Mouse (Mus musculus) heart, embryonic 16.5 days (tissue): ENCODE data around the gene Hs1bp3. TPM values are rescaled to one million over a fixed set of nuclear protein-coding genes. Genes with fewer than 3 reads are reported as not detected.

Source experiments
- ATAC-seq: fragments of 200-750 bp; cut with Nextera tagmentation; replicated peaks from 2 replicates; pipeline ENCODE4 v1.8.0; 2017; ENCODE audit warnings: moderate number of reproducible peaks; ENCODE audit not compliant: insufficient read depth, low FRiP score; ENCODE audit errors: extremely low read depth
- H3K27ac ChIP-seq: fragments of 300-500 bp; sonication (generic); 2 replicates; pipeline ENCODE4 v1.5.1; 2014; ENCODE audit warnings: mild to moderate bottlenecking, low read length, control low read depth, moderate library complexity
- H3K27me3 ChIP-seq: fragments of 300-500 bp; sonication (generic); 2 replicates; pipeline ENCODE4 v1.6.1; 2014; ENCODE audit warnings: low read length, mixed read lengths; ENCODE audit not compliant: control insufficient read depth, insufficient read depth
- H3K36me3 ChIP-seq: fragments of 300-500 bp; sonication (generic); 2 replicates; pipeline ENCODE4 v1.6.1; 2014; ENCODE audit not compliant: control insufficient read depth, insufficient read depth
- H3K4me1 ChIP-seq: fragments of 300-500 bp; sonication (generic); 2 replicates; pipeline ENCODE4 v1.6.1; 2014; ENCODE audit warnings: low read length, mixed read lengths; ENCODE audit not compliant: control insufficient read depth, insufficient read depth
- H3K4me2 ChIP-seq: fragments of 300-500 bp; sonication (generic); 2 replicates; pipeline ENCODE4 v1.6.1; 2014; ENCODE audit warnings: low read depth, mild to moderate bottlenecking, control low read depth, low read length
- H3K4me3 ChIP-seq: fragments of 300-500 bp; sonication (generic); 2 replicates; pipeline ENCODE4 v1.5.1; 2014; ENCODE audit warnings: mild to moderate bottlenecking, control low read depth, low read length
- H3K9ac ChIP-seq: fragments of 300-500 bp; sonication (generic); 2 replicates; pipeline ENCODE4 v1.6.1; 2014; ENCODE audit warnings: low read length, control low read depth
- H3K9me3 ChIP-seq: fragments of 300-500 bp; sonication (generic); replicated peaks from 2 replicates; pipeline ENCODE4 v1.6.1; 2016; ENCODE audit warnings: low read length; ENCODE audit not compliant: control insufficient read depth
- WGBS: fragments of 180-500 bp; shearing (Covaris S2); extraction: QIAGEN DNeasy Blood & Tissue Kit; methylation state at CpG from one replicate; pipeline ENCODE4 v1.1.7; 2014; 5-methylcytosine and 5-hydroxymethylcytosine counted together
- polyA plus RNA-seq: library from polyadenylated mRNA; unstranded; fragments of >200 nt; fragmentation: Nextera tagmentation; extraction: Ambion mirVana; gene quantifications from 2 replicates; pipeline ENCODE4 v1.2.1, GENCODE M21; 2015

The Hs1bp3 gene
- polyA plus RNA-seq, 1 experiment from 2014 or later = 15.1 TPM

DNA sequence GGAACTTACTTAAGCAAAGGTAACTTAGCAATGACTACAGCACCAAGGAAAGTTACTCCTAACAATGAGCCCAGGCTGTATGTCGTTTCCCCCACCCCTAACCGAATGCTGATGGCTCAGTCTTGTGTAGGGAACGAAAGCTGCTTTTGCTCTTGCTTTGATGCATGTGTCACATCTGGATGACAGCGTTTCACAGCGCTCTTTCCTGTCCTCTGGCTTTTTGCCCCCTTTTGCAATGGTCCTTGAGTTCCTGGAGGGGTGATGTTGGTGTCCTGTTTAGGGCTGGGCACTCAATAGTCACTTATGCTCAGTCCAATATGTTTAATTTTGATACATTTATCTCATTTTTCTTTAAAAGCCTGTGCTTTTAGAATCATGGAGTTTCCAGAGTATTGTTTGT, 48.6 kb downstream of the Hs1bp3 start:
- Histone ChIP-seq H3K4me3 (no peak overlapping the region), H3K4me2 (no peak overlapping the region), H3K4me1 (peaks cover 15% of the 10 kb centered on the region), H3K9ac (no peak overlapping the region), H3K9me3 (no peaks in the 10 kb centered on the region), H3K27me3 (no peaks in the 10 kb centered on the region), H3K27ac (no peak overlapping the region), H3K36me3 (no peaks in the 10 kb centered on the region)
- WGBS = 66% methylated on average over 5 of the region's 5 CpGs
- ATAC-seq = no peak

GRCm38 (mm10) chr12:8362400-8362799, 49.2 kb downstream of the Hs1bp3 start:
- H3K27me3 ChIP-seq = no peaks in the 10 kb centered on the region
- no peak for ATAC-seq
- no peaks in the 10 kb centered on the region for H3K9me3 ChIP-seq
- WGBS = 58% methylated on average over 7 of the region's 7 CpGs
- H3K4me3 ChIP-seq = no peak overlapping the region
- no peaks in the 10 kb centered on the region for H3K36me3 ChIP-seq
- no peak overlapping the region for H3K27ac ChIP-seq
- H3K4me1 ChIP-seq = peaks cover 12% of the 10 kb centered on the region
- H3K9ac ChIP-seq = no peak overlapping the region
- H3K4me2 ChIP-seq = no peak overlapping the region

DNA sequence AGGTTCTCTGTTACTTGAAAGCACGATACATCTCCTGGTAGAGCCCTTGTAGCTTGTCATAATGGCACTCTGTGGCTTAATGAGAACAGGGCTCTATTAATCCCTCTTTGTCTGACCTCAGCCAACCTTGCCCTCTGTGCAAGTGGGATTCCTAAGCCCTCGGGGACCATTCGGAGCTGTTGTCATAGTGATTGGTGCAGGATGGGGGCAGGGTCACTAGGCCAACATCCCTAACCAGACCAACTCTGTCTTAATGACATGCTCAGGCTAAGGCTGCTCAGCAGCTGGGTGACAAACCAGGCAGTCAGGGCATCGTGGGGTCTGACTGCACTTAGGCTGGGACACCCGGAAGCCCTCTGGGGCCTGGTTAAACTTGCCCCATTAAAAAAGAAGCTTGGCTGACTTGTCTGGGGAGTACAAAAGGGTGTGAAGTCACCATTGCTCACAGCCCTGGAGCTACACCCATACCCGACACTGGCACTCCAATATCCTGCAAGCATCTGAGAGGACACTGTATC, 51.1 kb downstream of the Hs1bp3 start:
- H3K4me1 ChIP-seq = no peaks in the 10 kb centered on the region
- H3K27me3 ChIP-seq = no peaks in the 10 kb centered on the region
- ATAC-seq = no peak
- no peak overlapping the region for H3K27ac ChIP-seq
- no peaks in the 10 kb centered on the region for H3K36me3 ChIP-seq
- H3K4me2 ChIP-seq = no peak overlapping the region
- no peak overlapping the region for H3K4me3 ChIP-seq
- no peaks in the 10 kb centered on the region for H3K9me3 ChIP-seq
- 62% methylated on average over 6 of the region's 6 CpGs for WGBS
- H3K9ac ChIP-seq = no peak overlapping the region

- Histone ChIP-seq H3K9ac (no peak overlapping the region), H3K4me1 (no peaks in the 10 kb centered on the region), H3K4me2 (no peak overlapping the region), H3K4me3 (no peak overlapping the region), H3K27ac (no peak overlapping the region), H3K9me3 (no peaks in the 10 kb centered on the region), H3K27me3 (no peaks in the 10 kb centered on the region), H3K36me3 (no peaks in the 10 kb centered on the region)
- 61% methylated on average over 7 of the region's 7 CpGs for WGBS
- ATAC-seq = no peak
Measured at GRCm38 (mm10) chr12:8365336-8365735, 52.1 kb downstream of the Hs1bp3 start.

DNA sequence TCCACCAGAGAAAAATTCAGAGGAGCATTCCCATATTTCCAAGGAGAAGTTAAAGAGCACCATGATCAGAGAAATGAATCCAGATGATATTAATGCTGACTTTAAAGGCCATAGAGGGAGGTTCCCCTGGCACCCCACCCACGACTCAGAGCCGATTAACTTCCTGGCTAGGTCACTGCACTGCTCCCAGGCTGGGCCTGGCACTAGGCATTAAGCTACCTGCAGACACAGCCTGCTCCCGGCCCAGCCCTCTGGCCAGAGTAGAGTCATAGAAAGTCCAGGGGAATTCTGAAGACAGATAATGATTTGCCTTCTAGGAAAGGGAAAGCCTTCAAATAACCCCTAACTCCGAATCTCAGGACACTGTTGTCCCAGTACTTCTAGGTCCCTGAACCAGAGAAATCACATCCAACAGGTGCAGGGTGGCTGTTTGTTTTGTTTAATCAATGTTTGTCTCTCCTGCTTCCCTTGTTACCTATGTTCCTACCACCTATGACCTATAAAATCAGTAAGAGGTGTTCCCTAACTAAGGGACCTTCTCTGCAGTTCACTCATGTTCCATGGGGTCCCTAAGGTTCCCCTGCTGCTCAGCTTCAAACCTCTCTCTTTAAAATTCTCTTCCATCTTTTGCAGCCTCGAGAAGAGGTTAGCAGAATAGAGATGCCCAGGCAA, 52.8 kb downstream of the Hs1bp3 start:
- H3K4me3 ChIP-seq = no peak overlapping the region
- no peaks in the 10 kb centered on the region for H3K4me1 ChIP-seq
- H3K36me3 ChIP-seq = no peaks in the 10 kb centered on the region
- no peak overlapping the region for H3K4me2 ChIP-seq
- WGBS = 75% methylated on average over 5 of the region's 5 CpGs
- H3K27me3 ChIP-seq = no peaks in the 10 kb centered on the region
- H3K27ac ChIP-seq = no peak overlapping the region
- no peak overlapping the region for H3K9ac ChIP-seq
- no peak for ATAC-seq
- no peaks in the 10 kb centered on the region for H3K9me3 ChIP-seq

DNA sequence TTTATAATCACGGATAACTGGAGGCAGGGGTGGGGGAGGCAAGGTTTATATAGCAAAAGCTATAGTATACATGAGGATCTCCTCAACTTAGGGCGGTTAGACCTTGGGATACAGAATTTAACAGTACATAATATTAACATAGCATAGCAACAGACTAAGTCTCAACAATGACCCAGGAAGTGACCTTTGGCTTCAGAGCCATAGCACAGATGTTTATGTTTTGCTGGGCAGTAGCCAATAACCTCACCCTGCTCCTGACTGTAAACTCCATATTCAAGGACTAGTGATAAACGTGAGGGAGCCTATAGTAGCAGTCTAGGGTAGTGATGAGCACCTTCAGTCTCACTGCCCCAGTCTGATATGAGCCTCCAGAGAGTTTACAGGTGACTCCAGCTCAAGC, 53.5 kb downstream of the Hs1bp3 start:
- no peak for ATAC-seq
- H3K9me3 ChIP-seq = no peaks in the 10 kb centered on the region
- WGBS = 53% methylated on average over 3 of the region's 3 CpGs

DNA sequence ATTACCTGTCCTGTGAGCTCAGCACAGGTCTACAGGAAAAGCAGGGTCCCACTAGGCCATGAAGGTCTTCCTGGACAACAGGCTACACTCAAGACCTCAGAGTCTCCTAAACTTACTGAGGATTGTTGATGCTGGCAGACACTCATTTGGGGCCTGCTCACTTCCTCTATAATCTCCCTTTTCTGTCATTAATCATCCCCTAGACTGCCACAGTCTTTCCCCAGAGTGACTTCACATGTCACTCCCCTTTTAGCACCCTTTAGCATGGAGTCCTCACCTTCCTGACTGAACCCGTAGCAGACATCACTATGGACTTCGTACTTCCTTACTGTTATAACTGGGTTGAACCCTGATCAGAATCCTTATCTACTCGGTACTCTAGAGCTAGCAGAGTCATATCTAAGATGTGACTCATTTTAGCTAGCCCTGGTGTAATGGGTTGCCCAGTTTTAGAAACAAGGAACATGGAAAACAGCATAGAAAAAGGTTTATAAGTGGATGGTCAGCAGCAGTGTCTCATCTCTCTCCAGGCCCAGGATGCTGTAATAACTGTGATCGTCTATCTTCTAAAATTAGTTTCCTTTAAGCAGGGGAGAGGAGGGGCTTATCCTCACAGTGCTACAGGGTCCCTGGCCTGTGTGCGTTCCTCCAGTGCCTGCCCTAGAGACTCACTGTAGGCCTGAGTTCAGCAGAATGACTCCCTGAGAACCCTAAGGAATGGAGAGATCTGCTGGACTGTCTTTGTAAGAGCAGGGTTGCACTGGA, 58.7 kb downstream of the Hs1bp3 start:
- H3K27me3 ChIP-seq = no peaks in the 10 kb centered on the region
- H3K4me2 ChIP-seq = no peak overlapping the region
- H3K36me3 ChIP-seq = no peaks in the 10 kb centered on the region
- H3K9me3 ChIP-seq = no peaks in the 10 kb centered on the region
- H3K4me1 ChIP-seq = peaks cover 8% of the 10 kb centered on the region
- H3K9ac ChIP-seq = no peak overlapping the region
- peak; percentile 46; the same call in 1 of the 2 replicates for ATAC-seq
- H3K27ac ChIP-seq = peak overlapping the region; percentile 11; the same call in 1 of the 2 replicates
- no peak overlapping the region for H3K4me3 ChIP-seq
- WGBS = 34% methylated on average over 5 of the region's 5 CpGs

More for the DNA sequence above, 53.5 kb downstream of the Hs1bp3 start:
- no peak overlapping the region for H3K4me3 ChIP-seq
- H3K9ac ChIP-seq = no peak overlapping the region
- 0 out of 2 replicates have a peak, but pooled peaks cover under 1% of the 10 kb centered on the region for H3K4me1 ChIP-seq
- H3K4me2 ChIP-seq = no peak overlapping the region
- no peaks in the 10 kb centered on the region for H3K27me3 ChIP-seq
- H3K27ac ChIP-seq = no peak overlapping the region
- H3K36me3 ChIP-seq = no peaks in the 10 kb centered on the region

GRCm38 (mm10) chr12:8372511-8373180, 59.4 kb downstream of the Hs1bp3 start:
- H3K4me1 ChIP-seq = peaks cover 8% of the 10 kb centered on the region
- WGBS = 56% methylated on average over 7 of the region's 7 CpGs
- H3K27me3 ChIP-seq = no peaks in the 10 kb centered on the region
- H3K36me3 ChIP-seq = no peaks in the 10 kb centered on the region
- no peaks in the 10 kb centered on the region for H3K9me3 ChIP-seq
- peak overlapping the region; percentile 11; the same call in 1 of the 2 replicates for H3K27ac ChIP-seq
- no peak overlapping the region for H3K9ac ChIP-seq
- ATAC-seq = no peak
- no peak overlapping the region for H3K4me2 ChIP-seq
- no peak overlapping the region for H3K4me3 ChIP-seq

- no peaks in the 10 kb centered on the region for H3K9me3 ChIP-seq
- H3K4me3 ChIP-seq = no peak overlapping the region
- no peak overlapping the region for H3K27ac ChIP-seq
- 84% methylated on average over 5 of the region's 5 CpGs for WGBS
- peaks cover 12% of the 10 kb centered on the region for H3K4me1 ChIP-seq
- no peak overlapping the region for H3K9ac ChIP-seq
- no peak for ATAC-seq
- H3K36me3 ChIP-seq = no peaks in the 10 kb centered on the region
- no peaks in the 10 kb centered on the region for H3K27me3 ChIP-seq
- H3K4me2 ChIP-seq = no peak overlapping the region
Measured at GRCm38 (mm10) chr12:8373741-8374140, 60.5 kb downstream of the Hs1bp3 start.
